Mouse (Mus musculus): Measurements from ENCODE around the gene B4gat1. TPM values are rescaled to one million over a fixed set of nuclear protein-coding genes. Genes with fewer than 3 reads are reported as not detected.
"Not testable (repeated sequence)": the region's sequence is repeated elsewhere in the genome, so short reads cannot be mapped to it uniquely, and the experiment has no call there.

Gene B4gat1
- 38.8 and 41.6 TPM in 2 replicates for polyA plus RNA-seq (2016; fragmentation: Nextera tagmentation; extraction: Ambion mirVana)

GRCm38 (mm10) chr19:5038709-5039156 is at the start of gene B4gat1, which contains the start of gene AC124502.3:
Gene B4gat1, plus strand, starts transcription at chr19:5038826.
Gene AC124502.3, plus strand, starts transcription at chr19:5038891.
- under 1% methylated on average over 44 of the region's 44 CpGs for WGBS
- H3K36me3 ChIP-seq: peaks cover 13% of the 10 kb centered on the region
- peak within 1 kb of the TSS; percentile 66 for H3K4me3 ChIP-seq
- H3K27me3 ChIP-seq (ENCODE audit: insufficient read depth, poor library complexity, severe bottlenecking): peaks cover 9% of the 10 kb centered on the region
- H3K27ac ChIP-seq: peak within 1 kb of the TSS; percentile 93
- peak; percentile 92 for DNase-seq (ENCODE audit: low spot score)
- no peaks in the 10 kb centered on the region for H3K9me3 ChIP-seq
- H3K4me1 ChIP-seq (replicated peaks): peaks cover 44% of the 10 kb centered on the region

GRCm38 (mm10) chr19:4989013-4989412 is 49.6 kb upstream of the B4gat1 start:
- no peaks in the 10 kb centered on the region for H3K9me3 ChIP-seq
- WGBS: 5% methylated on average over 13 of the region's 13 CpGs
- peak overlapping the region; percentile 47; the same call in 1 of the 2 replicates for H3K4me3 ChIP-seq
- H3K27me3 ChIP-seq (ENCODE audit: insufficient read depth, poor library complexity, severe bottlenecking): peaks cover 95% of the 10 kb centered on the region
- H3K4me1 ChIP-seq (replicated peaks): peaks cover 14% of the 10 kb centered on the region
- DNase-seq (ENCODE audit: low spot score): peak; percentile 93
- H3K27ac ChIP-seq: no peak overlapping the region
- H3K36me3 ChIP-seq: no peaks in the 10 kb centered on the region

GRCm38 (mm10) chr19:4989434-4990255 is 49.0 kb upstream of the B4gat1 start:
- Histone ChIP-seq H3K4me3 (peak overlapping the region; percentile 47), H3K36me3 (no peaks in the 10 kb centered on the region), H3K9me3 (no peaks in the 10 kb centered on the region), H3K4me1 (replicated peaks) (peaks cover 14% of the 10 kb centered on the region), H3K27ac (no peak overlapping the region), H3K27me3 (ENCODE audit: insufficient read depth, poor library complexity, severe bottlenecking) (peaks cover 95% of the 10 kb centered on the region)
- DNase-seq (ENCODE audit: low spot score): no peak
- WGBS: 17% methylated on average over 47 of the region's 47 CpGs

GRCm38 (mm10) chr19:4990256-4990625 is 48.4 kb upstream of the B4gat1 start, which contains the start of gene Npas4:
Gene Npas4, minus strand, starts transcription at chr19:4990316.
- Histone ChIP-seq H3K4me1 (replicated peaks) (peaks cover 14% of the 10 kb centered on the region), H3K27ac (no peak within 1 kb of the TSS), H3K9me3 (no peaks in the 10 kb centered on the region), H3K27me3 (ENCODE audit: insufficient read depth, poor library complexity, severe bottlenecking) (peaks cover 92% of the 10 kb centered on the region), H3K36me3 (no peaks in the 10 kb centered on the region), H3K4me3 (peak within 1 kb of the TSS; percentile 47)
- DNase-seq (ENCODE audit: low spot score): no peak
- WGBS: 22% methylated on average over 4 of the region's 4 CpGs

- no peak overlapping the region for H3K27ac ChIP-seq
- peak overlapping the region; percentile 47 for H3K4me3 ChIP-seq
- no peak for DNase-seq (ENCODE audit: low spot score)
- peaks cover 14% of the 10 kb centered on the region for H3K4me1 ChIP-seq (replicated peaks)
- 2% methylated on average over 21 of the region's 22 CpGs for WGBS
- H3K27me3 ChIP-seq (ENCODE audit: insufficient read depth, poor library complexity, severe bottlenecking): peaks cover 88% of the 10 kb centered on the region
- H3K9me3 ChIP-seq: no peaks in the 10 kb centered on the region
- no peaks in the 10 kb centered on the region for H3K36me3 ChIP-seq
Measured at GRCm38 (mm10) chr19:4990716-4991115, 47.9 kb upstream of the B4gat1 start.

GRCm38 (mm10) chr19:4992371-4992770 is 46.3 kb upstream of the B4gat1 start:
- Histone ChIP-seq H3K9me3 (no peaks in the 10 kb centered on the region), H3K27ac (no peak overlapping the region), H3K4me3 (no peak overlapping the region), H3K27me3 (ENCODE audit: insufficient read depth, poor library complexity, severe bottlenecking) (peaks cover 75% of the 10 kb centered on the region), H3K4me1 (replicated peaks) (peaks cover 14% of the 10 kb centered on the region), H3K36me3 (no peaks in the 10 kb centered on the region)
- peak; percentile 29 for DNase-seq (ENCODE audit: low spot score)
- 20% methylated on average over 8 of the region's 8 CpGs for WGBS

GRCm38 (mm10) chr19:4992904-4993303 is 45.7 kb upstream of the B4gat1 start:
- H3K27me3 ChIP-seq (ENCODE audit: insufficient read depth, poor library complexity, severe bottlenecking): peaks cover 75% of the 10 kb centered on the region
- 7% methylated on average over 9 of the region's 9 CpGs for WGBS

GRCm38 (mm10) chr19:4994043-4994442 is 44.6 kb upstream of the B4gat1 start:
- H3K4me1 ChIP-seq (replicated peaks): peaks cover 14% of the 10 kb centered on the region
- no peak overlapping the region for H3K27ac ChIP-seq
- H3K4me3 ChIP-seq: no peak overlapping the region
- WGBS: 66% methylated on average over 5 of the region's 5 CpGs
- H3K36me3 ChIP-seq: no peaks in the 10 kb centered on the region
- no peaks in the 10 kb centered on the region for H3K9me3 ChIP-seq
- peaks cover 69% of the 10 kb centered on the region for H3K27me3 ChIP-seq (ENCODE audit: insufficient read depth, poor library complexity, severe bottlenecking)
- no peak for DNase-seq (ENCODE audit: low spot score)

More at GRCm38 (mm10) chr19:4992904-4993303, 45.7 kb upstream of the B4gat1 start:
- no peak for DNase-seq (ENCODE audit: low spot score)
- Histone ChIP-seq H3K36me3 (no peaks in the 10 kb centered on the region), H3K4me1 (replicated peaks) (peaks cover 14% of the 10 kb centered on the region), H3K27ac (no peak overlapping the region), H3K9me3 (no peaks in the 10 kb centered on the region), H3K4me3 (no peak overlapping the region)

GRCm38 (mm10) chr19:4999445-5000140 is 39.0 kb upstream of the B4gat1 start:
- DNase-seq (ENCODE audit: low spot score): no peak
- H3K36me3 ChIP-seq: no peaks in the 10 kb centered on the region
- H3K4me1 ChIP-seq (replicated peaks): peaks cover 13% of the 10 kb centered on the region
- no peak overlapping the region for H3K4me3 ChIP-seq
- H3K9me3 ChIP-seq: no peaks in the 10 kb centered on the region
- no peak overlapping the region for H3K27ac ChIP-seq
- 82% methylated on average over 6 of the region's 6 CpGs for WGBS
- peaks cover 41% of the 10 kb centered on the region for H3K27me3 ChIP-seq (ENCODE audit: insufficient read depth, poor library complexity, severe bottlenecking)

GRCm38 (mm10) chr19:5001666-5002406 is 36.8 kb upstream of the B4gat1 start:
- under 1% methylated on average over 39 of the region's 39 CpGs for WGBS
- peaks cover 13% of the 10 kb centered on the region for H3K4me1 ChIP-seq (replicated peaks)
- peaks cover 38% of the 10 kb centered on the region for H3K27me3 ChIP-seq (ENCODE audit: insufficient read depth, poor library complexity, severe bottlenecking)
- H3K9me3 ChIP-seq: 0 out of 2 replicates have a peak, but pooled peaks cover 9% of the 10 kb centered on the region
- peak overlapping the region; percentile 50 for H3K4me3 ChIP-seq
- no peaks in the 10 kb centered on the region for H3K36me3 ChIP-seq
- peak overlapping the region; percentile 80 for H3K27ac ChIP-seq
- peak; percentile 88 for DNase-seq (ENCODE audit: low spot score)

- H3K36me3 ChIP-seq; H3K4me3 ChIP-seq; DNase-seq (ENCODE audit: low spot score); H3K9me3 ChIP-seq; H3K27ac ChIP-seq: not testable (repeated sequence)
- Histone ChIP-seq H3K27me3 (ENCODE audit: insufficient read depth, poor library complexity, severe bottlenecking) (peaks cover 29% of the 10 kb centered on the region), H3K4me1 (replicated peaks) (peaks cover 13% of the 10 kb centered on the region)
- WGBS: 64% methylated on average over 2 of the region's 2 CpGs
Measured at GRCm38 (mm10) chr19:5003644-5004043, 35.0 kb upstream of the B4gat1 start.

GRCm38 (mm10) chr19:5004925-5005324 is 33.7 kb upstream of the B4gat1 start:
- Histone ChIP-seq H3K27me3 (ENCODE audit: insufficient read depth, poor library complexity, severe bottlenecking) (peaks cover 18% of the 10 kb centered on the region; the same call in 1 of the 2 replicates), H3K9me3 (0 out of 2 replicates have a peak, but pooled peaks cover 9% of the 10 kb centered on the region), H3K4me1 (replicated peaks) (peaks cover 13% of the 10 kb centered on the region), H3K27ac (no peak overlapping the region), H3K36me3 (no peaks in the 10 kb centered on the region), H3K4me3 (no peak overlapping the region)
- no peak for DNase-seq (ENCODE audit: low spot score)
- WGBS: 66% methylated on average over 4 of the region's 4 CpGs

All from hindbrain, embryonic 10.5 days (tissue).